Mouse (Mus musculus) right cerebral cortex, adult 18-20 months (tissue): ENCODE measurements at regions not wholly inside any gene's neighbourhood (a gene's known extent, or its start where the extent isn't known, plus 50 kb on each side); places are given as distances from the start of the nearest gene placed in this dataset.

Experiments used
- DNase-seq: peaks from one replicate; pipeline ENCODE4 v3.0.0; 2022; ENCODE audit warnings: mixed read lengths

GRCm38 (mm10) chr2:92807404-92807803, 107.5 kb upstream of the Syt13 start:
- DNase-seq, result no peak

GRCm38 (mm10) chr2:92808121-92808520, 106.8 kb upstream of the Syt13 start:
- no peak for DNase-seq

GRCm38 (mm10) chr2:92809226-92809625, 105.7 kb upstream of the Syt13 start:
- no peak for DNase-seq

- DNase-seq, result no peak
These were observed 105.1 kb upstream of the Syt13 start for GRCm38 (mm10) chr2:92809681-92810323.

DNA sequence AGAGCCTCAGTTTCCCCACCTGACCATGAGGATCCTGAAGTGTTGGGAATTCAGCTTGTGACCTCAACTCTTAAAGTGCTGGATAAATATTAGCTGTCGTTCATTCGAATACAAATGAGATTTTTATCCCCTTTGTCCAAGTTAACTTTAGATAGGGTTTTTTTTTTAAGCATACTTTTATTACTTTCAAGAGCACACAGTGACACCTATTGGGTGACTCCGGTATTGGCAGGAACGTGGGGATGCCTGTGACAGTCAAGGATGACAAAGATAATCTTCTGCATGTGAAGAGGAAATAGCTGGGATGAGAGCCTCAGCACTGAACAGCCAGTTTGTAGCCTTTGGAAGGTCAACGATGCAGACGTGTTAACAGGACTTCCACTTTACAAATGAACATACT, 103.9 kb upstream of the Syt13 start:
- DNase-seq, result peak; percentile 69

DNA sequence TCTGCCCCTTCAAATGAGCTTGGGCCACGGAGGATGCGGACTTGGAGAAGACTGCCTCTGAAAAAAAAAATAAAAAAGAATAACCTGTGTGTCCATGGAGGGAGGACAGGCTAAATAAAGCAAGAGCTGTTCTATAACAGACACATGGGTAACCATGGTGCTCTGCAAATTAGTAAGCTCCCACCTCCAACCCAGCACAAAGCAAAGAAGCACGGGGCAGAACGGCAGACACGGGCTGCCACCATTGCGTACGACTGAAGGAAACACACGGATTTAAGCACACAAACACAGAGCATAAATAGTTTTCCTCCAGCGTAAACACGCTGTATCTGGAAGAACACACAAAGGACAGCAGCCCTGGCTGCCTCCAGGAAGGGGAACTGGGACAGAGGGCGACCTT, 101.9 kb upstream of the Syt13 start:
- DNase-seq, result peak; percentile 59

DNA sequence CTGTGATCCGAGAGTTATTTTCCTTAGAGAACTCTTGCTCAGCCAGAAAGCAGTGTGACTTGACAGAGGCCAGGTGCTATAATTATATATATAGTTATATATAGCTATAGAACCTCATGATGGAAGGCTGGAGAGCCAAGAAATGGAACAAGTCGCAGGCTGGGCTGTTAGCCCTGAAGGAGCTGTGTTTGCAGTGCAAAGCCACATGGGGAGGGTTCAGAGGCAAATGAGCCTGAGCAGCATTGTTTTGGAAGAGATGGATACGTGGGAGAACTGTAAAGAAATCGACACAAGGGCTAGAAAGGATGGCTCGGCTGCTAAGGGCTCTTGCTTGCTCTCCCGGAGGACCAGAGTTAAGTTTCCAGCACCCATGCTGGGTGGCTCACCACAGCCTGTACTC, 95.3 kb upstream of the Syt13 start:
- no peak for DNase-seq

DNA sequence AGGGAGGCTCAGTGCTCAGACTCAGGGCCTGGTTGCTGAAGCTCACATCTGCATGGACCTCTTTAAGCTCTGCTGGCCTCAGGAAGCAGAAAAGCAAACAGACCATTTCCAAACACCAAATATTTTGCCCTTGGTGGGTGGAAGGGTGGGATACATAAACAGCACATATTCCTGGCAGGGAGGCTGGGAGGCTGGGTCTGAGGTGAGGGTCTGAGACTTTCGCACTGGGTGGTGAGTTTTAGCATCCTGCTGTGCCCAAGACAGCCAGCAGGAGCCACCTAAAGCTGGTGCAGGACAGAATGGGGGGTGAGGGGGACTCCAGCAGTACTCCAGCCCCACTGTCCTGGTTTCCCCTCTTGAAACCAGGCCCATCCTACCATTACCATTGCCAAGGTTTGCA, 90.6 kb upstream of the Syt13 start:
- DNase-seq, result no peak

DNA sequence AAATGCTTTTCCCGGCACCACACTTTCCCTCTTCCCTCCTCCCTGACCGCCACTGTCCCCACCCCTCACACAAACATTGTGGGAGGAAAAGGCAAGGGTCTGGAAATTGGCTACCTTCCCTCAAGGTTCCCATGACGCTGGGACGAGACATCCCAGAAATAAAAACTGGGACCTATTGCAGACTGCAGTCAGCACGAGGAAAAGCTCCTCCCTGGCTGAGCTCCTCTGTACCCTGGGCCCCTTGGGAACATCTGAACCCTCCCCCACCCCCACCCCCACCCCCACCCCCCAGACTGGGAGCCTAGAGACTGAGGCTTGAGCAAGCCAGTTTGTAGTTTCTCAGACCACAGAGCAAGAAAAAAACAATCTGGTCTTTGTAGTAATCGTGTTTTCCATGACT, 89.5 kb upstream of the Syt13 start:
- no peak for DNase-seq

DNA sequence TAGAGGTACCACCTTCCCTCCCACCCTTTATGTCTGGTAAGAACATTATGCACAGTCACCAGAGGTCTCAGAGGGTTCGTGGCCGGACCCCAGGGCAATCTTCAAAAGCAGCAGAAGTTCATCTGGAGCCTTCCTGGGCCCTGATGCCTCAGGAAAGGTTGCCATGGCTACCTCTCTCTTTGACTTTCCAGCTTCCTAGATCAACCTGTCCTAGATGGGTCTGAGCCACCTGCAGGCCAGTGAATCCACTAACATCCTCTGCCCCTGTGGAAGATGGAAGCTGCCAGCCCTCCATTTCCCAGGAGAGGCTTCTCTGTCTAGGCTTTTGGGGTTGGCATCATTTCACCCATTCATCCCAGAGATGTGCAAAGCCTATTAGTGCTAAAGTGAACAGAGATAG, 84.8 kb upstream of the Syt13 start:
- no peak for DNase-seq

- DNase-seq, result no peak
These were observed 83.1 kb upstream of the Syt13 start for GRCm38 (mm10) chr2:92831784-92832183.

GRCm38 (mm10) chr2:92836203-92836602, 78.7 kb upstream of the Syt13 start:
- peak; percentile 49 for DNase-seq

GRCm38 (mm10) chr2:92838012-92838411, 76.9 kb upstream of the Syt13 start:
- DNase-seq, result no peak

GRCm38 (mm10) chr2:92840009-92840408, 74.9 kb upstream of the Syt13 start:
- DNase-seq, result peak; percentile 71

- no peak for DNase-seq
These were observed 73.3 kb upstream of the Syt13 start for GRCm38 (mm10) chr2:92841626-92842025.

- no peak for DNase-seq
These were observed 69.7 kb upstream of the Syt13 start for GRCm38 (mm10) chr2:92845061-92845769.

DNA sequence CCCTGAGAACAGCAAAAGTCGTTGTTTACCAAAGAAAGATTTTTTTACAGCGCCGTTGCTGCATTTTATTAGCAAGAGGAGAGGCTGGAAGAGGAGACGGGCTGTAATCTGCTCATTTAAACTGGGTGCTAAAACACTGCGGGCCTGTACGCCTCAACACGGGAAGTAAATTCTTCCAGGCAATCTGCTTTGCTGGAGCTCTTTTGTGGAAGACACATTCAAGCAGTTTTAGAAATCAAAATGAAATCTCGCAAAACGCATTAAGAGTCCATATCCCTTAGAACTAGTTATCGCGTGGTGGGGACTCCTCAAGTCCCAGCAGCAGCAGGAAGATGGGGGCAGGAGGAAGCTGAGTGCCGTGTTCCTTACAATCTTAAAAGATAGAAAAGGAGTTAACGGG, 65.9 kb upstream of the Syt13 start:
- DNase-seq, result no peak

GRCm38 (mm10) chr2:92851336-92851735, 63.6 kb upstream of the Syt13 start:
- DNase-seq, result no peak

GRCm38 (mm10) chr2:92853175-92853574, 61.7 kb upstream of the Syt13 start:
- no peak for DNase-seq

DNA sequence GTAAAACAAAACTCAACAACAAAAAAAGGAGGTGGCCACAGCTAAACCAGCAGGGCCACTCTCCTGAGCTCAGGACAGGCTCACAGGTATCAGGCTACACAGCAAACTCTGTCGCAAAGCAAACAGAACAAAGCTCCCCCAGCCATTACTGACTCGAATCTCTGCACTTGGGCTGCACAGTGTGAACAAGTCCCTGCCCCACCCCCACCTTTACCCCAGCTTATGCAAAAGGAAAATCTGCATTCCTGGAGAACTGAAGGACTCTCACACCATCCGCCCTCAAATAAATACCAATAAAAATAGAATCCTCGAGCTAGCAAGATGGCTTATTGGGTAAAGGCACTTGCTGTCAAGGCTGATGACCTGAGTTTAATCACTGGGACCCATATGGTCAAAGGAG, 60.6 kb upstream of the Syt13 start:
- no peak for DNase-seq

DNA sequence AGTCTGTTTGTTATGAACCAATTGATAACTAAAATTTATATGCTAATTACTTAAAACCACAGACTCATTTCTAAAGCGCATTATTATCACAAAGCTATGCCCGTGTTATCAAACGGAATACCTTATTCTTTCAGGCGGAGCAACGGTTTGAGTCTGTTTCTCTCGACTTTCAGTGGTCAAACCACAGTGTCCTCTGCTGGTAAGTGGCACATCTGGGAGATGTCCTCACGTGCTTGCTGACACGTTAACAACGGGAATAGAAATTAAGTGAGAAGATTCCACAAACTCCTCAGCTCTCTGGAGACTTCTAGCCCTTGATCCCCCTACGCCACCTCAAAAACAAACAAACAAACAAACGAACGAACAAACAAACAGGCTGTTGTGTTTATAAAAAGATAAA, 58.9 kb upstream of the Syt13 start:
- no peak for DNase-seq

- no peak for DNase-seq
These were observed 54.2 kb upstream of the Syt13 start for GRCm38 (mm10) chr2:92860502-92861197.
